Mouse (Mus musculus): ENCODE data around the gene Lsm12. TPM values are rescaled to one million over a fixed set of nuclear protein-coding genes. Genes with fewer than 3 reads are reported as not detected.

Gene Lsm12
- polyA plus RNA-seq (2014; fragmentation: Illumina TruSeq; extraction: RNeasy Lipid Tissue Mini Kit (QIAGEN cat#74804); ENCODE audit: low read depth, low replicate concordance) = 81.9 TPM

DNA sequence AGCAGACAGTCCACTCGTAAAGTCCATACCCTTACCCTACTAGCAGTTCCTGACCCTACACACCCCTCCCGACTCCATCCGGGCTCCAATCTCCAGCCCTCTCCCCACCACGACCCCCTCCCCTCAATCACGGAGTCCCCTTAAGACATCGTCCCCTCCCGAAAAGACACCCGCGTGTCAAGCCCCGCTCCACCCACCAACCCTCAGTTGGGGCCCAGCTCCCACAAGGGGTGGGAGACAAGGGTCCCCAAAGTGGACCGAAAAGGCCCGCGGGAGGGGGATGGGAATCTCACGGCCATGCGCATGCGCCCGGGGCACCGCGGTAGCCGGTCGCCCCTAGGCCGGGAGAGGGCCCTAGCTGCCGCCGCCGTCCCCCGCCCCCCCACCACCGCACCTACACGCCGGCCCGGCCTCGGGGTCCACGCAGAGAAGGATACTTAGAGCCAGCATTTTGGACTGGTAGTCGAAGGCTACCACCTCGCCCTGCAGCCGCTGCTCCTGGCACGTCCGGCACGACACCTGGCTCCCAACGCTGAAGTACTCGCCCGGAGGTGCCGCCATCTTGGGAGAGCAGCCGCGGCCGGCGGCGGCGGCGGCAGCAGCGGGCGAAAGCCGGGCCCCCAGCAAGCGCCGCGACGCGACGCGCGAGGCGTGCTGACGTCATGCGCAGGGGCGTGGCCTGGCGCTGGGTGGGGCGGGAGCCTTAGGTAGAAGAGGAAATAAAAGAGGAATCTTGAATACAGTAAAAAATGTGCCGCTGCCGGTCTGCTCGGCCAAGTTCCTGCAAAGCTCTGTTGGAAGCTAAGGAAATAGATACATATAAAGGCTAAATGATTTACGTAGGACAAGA, at the start of gene Lsm12:
Gene Lsm12, minus strand, starts transcription at position 651 of the 850 bp plus-strand sequence.

DNA sequence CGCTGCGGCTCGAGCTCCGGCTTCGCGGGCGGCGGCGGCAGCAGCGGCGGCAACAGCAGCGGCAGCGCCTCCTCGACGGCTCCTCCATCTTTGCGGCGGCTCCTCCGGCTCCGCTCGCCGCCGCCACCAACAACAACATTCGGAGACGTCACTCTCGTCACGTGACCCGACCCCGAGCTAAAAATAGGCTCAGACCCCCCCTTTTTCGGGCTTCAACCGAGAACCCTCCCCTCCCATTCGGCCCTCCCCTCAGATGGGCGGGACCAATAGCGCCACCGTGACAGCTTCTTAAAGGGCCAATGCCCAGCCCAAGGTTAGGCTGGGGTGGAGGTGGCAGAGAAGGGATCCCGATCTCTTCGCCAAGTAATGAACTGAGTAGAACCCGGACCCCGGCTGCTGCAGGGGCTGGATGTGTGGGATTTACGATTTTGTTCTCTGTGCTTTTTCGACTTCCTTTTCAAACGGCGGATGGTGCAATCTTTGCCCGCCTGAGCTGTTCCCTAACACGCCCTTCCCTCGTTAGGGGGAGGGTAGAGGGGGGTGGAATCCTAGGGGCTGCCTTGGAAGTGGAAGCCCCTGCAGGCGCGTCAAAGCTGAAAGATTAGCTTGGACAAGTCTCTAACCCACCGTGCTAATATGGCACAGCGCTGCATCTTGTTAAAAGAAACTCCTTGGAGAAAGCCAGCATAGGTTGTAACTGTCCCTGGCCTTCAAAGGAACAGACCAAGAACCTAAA, 45.1 kb upstream of the Lsm12 start, which contains the start of gene Hdac5:
Gene Hdac5, minus strand, starts transcription at position 161 of the 736 bp plus-strand sequence.

DNA sequence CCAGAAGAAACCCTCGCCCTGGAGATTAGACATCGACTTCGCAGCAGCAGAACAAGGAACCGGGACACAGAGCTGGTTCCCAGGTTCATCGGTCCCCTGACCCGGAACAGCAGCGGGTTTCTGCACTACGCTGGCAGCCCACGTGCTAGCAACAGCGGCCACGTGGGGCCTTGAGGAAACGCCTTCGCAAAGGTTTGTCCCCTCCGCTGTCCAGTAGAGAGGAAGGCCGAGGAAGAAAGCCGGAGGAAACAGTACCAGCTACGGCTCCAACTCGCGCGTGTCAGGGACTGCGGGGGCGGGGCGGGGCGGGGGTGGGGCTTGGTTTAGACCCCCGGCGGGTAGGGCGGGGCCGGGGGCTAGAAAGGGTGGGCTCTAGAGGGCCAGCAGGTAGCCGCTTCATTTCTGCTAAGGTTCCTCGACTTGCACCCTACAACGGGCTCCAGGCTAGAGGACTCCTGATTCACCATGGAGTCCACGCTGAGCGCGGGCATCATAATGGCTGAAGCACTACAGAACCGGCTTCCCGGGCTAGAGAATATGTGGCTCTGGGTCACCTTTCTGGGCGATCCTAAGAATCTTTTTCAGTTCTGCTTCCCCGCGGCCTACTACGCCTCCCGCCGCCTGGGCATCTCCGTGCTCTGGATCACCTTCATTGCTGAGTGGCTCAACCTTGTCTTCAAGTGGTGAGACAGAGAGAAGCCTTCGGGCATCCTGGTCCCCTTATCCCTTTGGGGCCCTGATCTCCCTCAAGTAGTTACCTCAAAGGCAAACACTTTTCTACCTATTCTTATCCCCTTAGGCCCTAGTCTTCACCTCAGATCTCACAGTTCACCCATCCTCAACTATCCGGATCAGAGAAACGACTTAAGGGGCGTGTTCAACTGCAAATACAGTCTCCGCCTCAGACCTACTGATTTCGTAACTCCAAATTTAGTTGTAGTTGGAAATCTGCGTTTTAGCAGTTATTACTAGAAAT, 4.7 kb upstream of the Lsm12 start, which contains the start of gene G6pc3:
Gene G6pc3, plus strand, starts transcription at position 160 of the 976 bp plus-strand sequence.

DNA sequence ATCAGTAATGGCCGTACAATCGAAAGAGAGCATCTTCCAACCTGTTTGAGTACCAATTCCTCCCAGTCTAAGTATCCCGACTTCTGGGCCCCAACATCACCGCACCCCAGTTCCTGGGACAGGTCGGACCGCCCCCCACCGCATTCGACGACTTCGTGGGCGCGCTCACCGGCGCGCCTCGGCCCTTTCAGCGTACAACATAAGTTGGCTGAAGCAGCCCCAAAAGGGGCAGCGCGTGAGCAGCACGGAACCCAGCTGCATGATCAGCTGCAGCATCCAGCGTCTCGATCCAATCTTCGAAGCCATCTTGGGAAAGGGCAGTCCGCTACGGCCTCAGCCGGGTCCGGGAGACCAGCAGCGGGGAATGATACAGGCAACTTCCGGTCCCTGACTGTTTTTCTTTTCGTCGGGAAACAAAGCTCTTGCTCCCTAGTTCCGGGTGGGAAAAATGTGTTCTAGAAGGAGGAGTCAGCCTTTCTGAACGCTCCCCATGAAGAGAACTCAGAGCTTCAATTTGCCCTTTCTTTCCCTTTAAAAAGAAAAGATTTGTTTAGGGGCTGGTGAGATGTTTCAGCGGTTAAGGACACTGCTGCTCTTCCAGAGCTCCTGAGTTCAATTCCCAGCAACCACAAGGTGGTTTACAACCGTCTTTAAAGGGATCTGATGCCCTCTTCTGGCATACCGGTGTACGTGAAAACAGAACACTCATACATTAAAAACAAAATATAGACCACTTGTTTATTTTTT, 28.9 kb downstream of the Lsm12 start, which contains the start of gene Tmem101:
Gene Tmem101, minus strand, starts transcription at position 366 of the 747 bp plus-strand sequence.

DNA sequence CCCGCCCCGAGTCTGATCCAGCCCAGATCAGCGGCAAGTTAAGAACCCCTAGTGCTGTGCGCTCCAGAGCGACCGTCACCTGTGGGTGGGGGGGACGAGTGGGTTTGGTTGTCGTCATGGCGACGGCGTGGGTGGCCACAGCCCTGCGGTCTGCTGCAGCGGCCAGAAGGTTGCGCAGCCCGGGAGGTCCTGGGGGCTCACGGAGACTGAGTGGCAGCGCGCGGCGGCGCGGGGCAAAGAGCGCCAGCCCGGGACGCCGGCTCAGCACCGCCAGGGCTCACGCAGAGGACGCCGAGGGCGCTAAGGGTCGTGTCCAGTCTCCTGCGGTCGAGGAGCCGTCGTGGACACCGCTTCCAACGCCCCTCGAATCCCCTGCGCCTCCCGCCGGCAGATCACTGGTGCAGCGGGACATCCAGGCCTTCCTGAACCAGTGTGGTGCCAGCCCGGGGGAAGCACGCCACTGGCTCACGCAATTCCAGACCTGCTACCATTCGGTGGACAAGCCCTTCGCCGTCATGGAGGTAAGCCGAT, 39.6 kb downstream of the Lsm12 start, which contains the start of gene Nags:
Gene Nags, plus strand, starts transcription at position 43 of the 531 bp plus-strand sequence.

Other genes starting within 250 kb of the Lsm12 start
- gene Sost, start 218.3 kb downstream of the Lsm12 start, polyA plus RNA-seq (2014; fragmentation: Illumina TruSeq; extraction: RNeasy Lipid Tissue Mini Kit (QIAGEN cat#74804); ENCODE audit: low read depth, low replicate concordance) = not detected
- gene Cfap97d1, start 201.0 kb downstream of the Lsm12 start, polyA plus RNA-seq (2014; fragmentation: Illumina TruSeq; extraction: RNeasy Lipid Tissue Mini Kit (QIAGEN cat#74804); ENCODE audit: low read depth, low replicate concordance) = not detected
- gene Dusp3, start 198.3 kb downstream of the Lsm12 start, polyA plus RNA-seq (2014; fragmentation: Illumina TruSeq; extraction: RNeasy Lipid Tissue Mini Kit (QIAGEN cat#74804); ENCODE audit: low read depth, low replicate concordance) = 73.0 TPM
- gene Mpp3, start 156.8 kb downstream of the Lsm12 start, polyA plus RNA-seq (2014; fragmentation: Illumina TruSeq; extraction: RNeasy Lipid Tissue Mini Kit (QIAGEN cat#74804); ENCODE audit: low read depth, low replicate concordance) = 3.6 TPM
- 35.9 TPM for gene Cd300lg, start 143.8 kb downstream of the Lsm12 start, polyA plus RNA-seq (2014; fragmentation: Illumina TruSeq; extraction: RNeasy Lipid Tissue Mini Kit (QIAGEN cat#74804); ENCODE audit: low read depth, low replicate concordance)
- 1.6 TPM for gene Mpp2, start 96.8 kb downstream of the Lsm12 start, polyA plus RNA-seq (2014; fragmentation: Illumina TruSeq; extraction: RNeasy Lipid Tissue Mini Kit (QIAGEN cat#74804); ENCODE audit: low read depth, low replicate concordance)
- not detected for gene Ppy, start 84.0 kb downstream of the Lsm12 start, polyA plus RNA-seq (2014; fragmentation: Illumina TruSeq; extraction: RNeasy Lipid Tissue Mini Kit (QIAGEN cat#74804); ENCODE audit: low read depth, low replicate concordance)
- not detected for gene Pyy, start 77.5 kb downstream of the Lsm12 start, polyA plus RNA-seq (2014; fragmentation: Illumina TruSeq; extraction: RNeasy Lipid Tissue Mini Kit (QIAGEN cat#74804); ENCODE audit: low read depth, low replicate concordance)
- gene Nags, start 39.8 kb downstream of the Lsm12 start, polyA plus RNA-seq (2014; fragmentation: Illumina TruSeq; extraction: RNeasy Lipid Tissue Mini Kit (QIAGEN cat#74804); ENCODE audit: low read depth, low replicate concordance) = not detected
- 4.9 TPM for gene Tmem101, start 28.9 kb downstream of the Lsm12 start, polyA plus RNA-seq (2014; fragmentation: Illumina TruSeq; extraction: RNeasy Lipid Tissue Mini Kit (QIAGEN cat#74804); ENCODE audit: low read depth, low replicate concordance)
- gene G6pc3, start 4.3 kb upstream of the Lsm12 start, polyA plus RNA-seq (2014; fragmentation: Illumina TruSeq; extraction: RNeasy Lipid Tissue Mini Kit (QIAGEN cat#74804); ENCODE audit: low read depth, low replicate concordance) = 1.8 TPM
- gene Hdac5, start 44.9 kb upstream of the Lsm12 start, polyA plus RNA-seq (2014; fragmentation: Illumina TruSeq; extraction: RNeasy Lipid Tissue Mini Kit (QIAGEN cat#74804); ENCODE audit: low read depth, low replicate concordance) = 1.4 TPM
- gene BC030867, start 63.6 kb upstream of the Lsm12 start, polyA plus RNA-seq (2014; fragmentation: Illumina TruSeq; extraction: RNeasy Lipid Tissue Mini Kit (QIAGEN cat#74804); ENCODE audit: low read depth, low replicate concordance) = not detected
- 0.23 TPM for gene Asb16, start 83.4 kb upstream of the Lsm12 start, polyA plus RNA-seq (2014; fragmentation: Illumina TruSeq; extraction: RNeasy Lipid Tissue Mini Kit (QIAGEN cat#74804); ENCODE audit: low read depth, low replicate concordance)
- gene Tmub2, start 99.6 kb upstream of the Lsm12 start, polyA plus RNA-seq (2014; fragmentation: Illumina TruSeq; extraction: RNeasy Lipid Tissue Mini Kit (QIAGEN cat#74804); ENCODE audit: low read depth, low replicate concordance) = 6.9 TPM
- gene Atxn7l3, start 111.3 kb upstream of the Lsm12 start, polyA plus RNA-seq (2014; fragmentation: Illumina TruSeq; extraction: RNeasy Lipid Tissue Mini Kit (QIAGEN cat#74804); ENCODE audit: low read depth, low replicate concordance) = 11.0 TPM
- gene Ubtf, start 134.4 kb upstream of the Lsm12 start, polyA plus RNA-seq (2014; fragmentation: Illumina TruSeq; extraction: RNeasy Lipid Tissue Mini Kit (QIAGEN cat#74804); ENCODE audit: low read depth, low replicate concordance) = 34.9 TPM
- not detected for gene Slc4a1, start 180.9 kb upstream of the Lsm12 start, polyA plus RNA-seq (2014; fragmentation: Illumina TruSeq; extraction: RNeasy Lipid Tissue Mini Kit (QIAGEN cat#74804); ENCODE audit: low read depth, low replicate concordance)
- gene Rundc3a, start 208.1 kb upstream of the Lsm12 start, polyA plus RNA-seq (2014; fragmentation: Illumina TruSeq; extraction: RNeasy Lipid Tissue Mini Kit (QIAGEN cat#74804); ENCODE audit: low read depth, low replicate concordance) = 1.3 TPM
- gene Slc25a39, start 222.7 kb upstream of the Lsm12 start, polyA plus RNA-seq (2014; fragmentation: Illumina TruSeq; extraction: RNeasy Lipid Tissue Mini Kit (QIAGEN cat#74804); ENCODE audit: low read depth, low replicate concordance) = 14.6 TPM
- 11.8 TPM for gene Grn, start 245.0 kb upstream of the Lsm12 start, polyA plus RNA-seq (2014; fragmentation: Illumina TruSeq; extraction: RNeasy Lipid Tissue Mini Kit (QIAGEN cat#74804); ENCODE audit: low read depth, low replicate concordance)

Measured in adrenal gland, adult 10 weeks (tissue).